In genomic region chr2:132169150-132169549, GRCm38 (mm10) we compare ENCODE assay signal across 16 mouse cellular contexts. TPM values are rescaled to one million over a fixed set of nuclear protein-coding genes. Genes with fewer than 3 reads are reported as not detected.
DNase-seq lines count a peak whose midpoint lies in the region; ATAC-seq and TF ChIP-seq lines count a peak whose summit lies in the region.
"Had no signal": no experiment of that assay in that cellular context is flagged by ENCODE, and none has a peak within 500 bp of the region (broad histone marks: within the 10 kb centered on the region; RNA-seq: fewer than 3 reads in every experiment).

No protein-coding gene starts in this region.

- no peak for TF ChIP-seq EP300 in lung, postnatal 0 days (IDR thresholded peaks at IDR 0.05)

- 75% methylated on average over 7 of the region's 7 CpGs for WGBS in lung, postnatal 0 days
- 70% methylated on average over 7 of the region's 7 CpGs for WGBS in lung, adult 2 months
- 79% methylated on average over 7 of the region's 7 CpGs for WGBS in kidney, embryonic 16.5 days

- H3K36me3 ChIP-seq in lung, postnatal 0 days (ENCODE audit: insufficient read depth, low read length), result no peaks in the 10 kb centered on the region
- H3K36me3 ChIP-seq in splenic B cell, adult 2 months (ENCODE audit: control insufficient read depth, insufficient read depth, low read length, poor library complexity, severe bottlenecking), result no peaks in the 10 kb centered on the region
- H3K36me3 ChIP-seq in kidney, embryonic 16.5 days (ENCODE audit: insufficient read depth, low read length), result no peaks in the 10 kb centered on the region
- H3K36me3 ChIP-seq: embryonic facial prominence, embryonic 10.5 days; forebrain, embryonic 12.5 days had no signal

- DNase-seq in lung, postnatal 0 days (ENCODE audit: low spot score), result peak; percentile 14
- no peak for DNase-seq in lung, adult 2 months
- peak; percentile 36 for DNase-seq in adrenal gland, postnatal 14 days
- DNase-seq in splenic B cell, adult 2 months (ENCODE audit: low read depth, low spot score), result peak; percentile 34
- DNase-seq in right cerebral cortex, adult 2 months (ENCODE audit: low spot score in 2 of 2), result no peak
- DNase-seq: cerebellum, adult 2 months; gastrocnemius, postnatal 25 days; kidney, adult 11 months; midbrain, embryonic 14.5 days; thymus, postnatal 4 days had no signal

- H3K9me3 ChIP-seq in lung, postnatal 0 days (ENCODE audit: low read length), result no peaks in the 10 kb centered on the region
- no peaks in the 10 kb centered on the region for H3K9me3 ChIP-seq in kidney, embryonic 16.5 days (ENCODE audit: low read length)
- H3K9me3 ChIP-seq: embryonic facial prominence, embryonic 10.5 days; forebrain, embryonic 12.5 days had no signal

- H3K27me3 ChIP-seq in lung, postnatal 0 days (replicated peaks; ENCODE audit: insufficient read depth, low read length), result no peaks in the 10 kb centered on the region
- no peaks in the 10 kb centered on the region for H3K27me3 ChIP-seq in splenic B cell, adult 2 months (ENCODE audit: control insufficient read depth, insufficient read depth, low read length, poor library complexity, severe bottlenecking)
- H3K27me3 ChIP-seq in kidney, embryonic 16.5 days (ENCODE audit: insufficient read depth, low read length), result no peaks in the 10 kb centered on the region
- H3K27me3 ChIP-seq: forebrain, embryonic 12.5 days had no signal

- no peak for TF ChIP-seq CTCF in lung, postnatal 0 days (IDR thresholded peaks at IDR 0.05)
- no peak for TF ChIP-seq CTCF in lung, adult 2 months (IDR thresholded peaks at IDR 0.05; ENCODE audit: insufficient read depth, low read length)

- H3K4me3 ChIP-seq in lung, postnatal 0 days (ENCODE audit: low read depth, low read length), result no peak overlapping the region
- H3K4me3 ChIP-seq in lung, adult 2 months (replicated peaks; ENCODE audit: extremely low read depth, low read depth, low read length), result no peak overlapping the region
- no peak overlapping the region for H3K4me3 ChIP-seq in kidney, embryonic 16.5 days (ENCODE audit: low read length)
- H3K4me3 ChIP-seq: embryonic facial prominence, embryonic 10.5 days; forebrain, embryonic 12.5 days; myocyte had no signal

- no peak for ATAC-seq in lung, postnatal 0 days
- peak; percentile 99 for ATAC-seq in granulocyte monocyte progenitor cell, adult 5-6 weeks (replicated peaks; ENCODE audit: poor library complexity, severe bottlenecking)
- ATAC-seq in kidney, embryonic 16.5 days (ENCODE audit: low FRiP score, low TSS enrichment), result no peak

- H3K27ac ChIP-seq in lung, postnatal 0 days (ENCODE audit: low read length), result no peak overlapping the region
- H3K27ac ChIP-seq in kidney, embryonic 16.5 days (ENCODE audit: low read length), result no peak overlapping the region
- H3K27ac ChIP-seq: embryonic facial prominence, embryonic 10.5 days; forebrain, embryonic 12.5 days; kidney, postnatal 0 days had no signal

- H3K4me1 ChIP-seq in lung, postnatal 0 days (ENCODE audit: insufficient read depth, low read depth, low read length), result no peaks in the 10 kb centered on the region
- H3K4me1 ChIP-seq in lung, adult 2 months (ENCODE audit: control insufficient read depth, insufficient read depth, low read length), result no peaks in the 10 kb centered on the region
- H3K4me1 ChIP-seq in kidney, embryonic 16.5 days (ENCODE audit: insufficient read depth, low read length), result no peaks in the 10 kb centered on the region
- H3K4me1 ChIP-seq: embryonic facial prominence, embryonic 10.5 days; forebrain, embryonic 12.5 days had no signal

- no peak overlapping the region for H3K4me2 ChIP-seq in lung, postnatal 0 days (replicated peaks; ENCODE audit: low read depth, low read length)
- H3K4me2 ChIP-seq in kidney, embryonic 16.5 days (replicated peaks; ENCODE audit: low read depth, low read length), result no peak overlapping the region
- H3K4me2 ChIP-seq: forebrain, embryonic 12.5 days had no signal

- no peak overlapping the region for H3K9ac ChIP-seq in lung, postnatal 0 days (replicated peaks; ENCODE audit: low read depth)
- no peak overlapping the region for H3K9ac ChIP-seq in kidney, embryonic 16.5 days (replicated peaks; ENCODE audit: low read length)
- H3K9ac ChIP-seq: forebrain, embryonic 12.5 days had no signal

- TF ChIP-seq POLR2A in lung, adult 2 months (IDR thresholded peaks at IDR 0.05; ENCODE audit: borderline replicate concordance, extremely low read depth, low read depth, low read length), result no peak

RNA-seq across cellular contexts. Expression of gene Slc23a2, which starts 24.2 kb away (rescaled TPM):
- polyA plus RNA-seq in lung, postnatal 0 days (2015; fragmentation: Nextera tagmentation; extraction: Ambion mirVana), result 26.6 and 35.8 TPM in 2 replicates
- 82.2 and 83.1 TPM in 2 replicates for polyA plus RNA-seq in lung, adult 2 months (2012; rRNA removed)
- total RNA-seq in adrenal gland, postnatal 14 days (2021), result 82.8 and 109 TPM in 2 replicates
- total RNA-seq in granulocyte monocyte progenitor cell, adult 5-6 weeks (2014; fragmentation: Nextera tagmentation), result 4.5 and 12.5 TPM in 2 replicates
- 5.6 and 17.1 TPM in 2 replicates for total RNA-seq in granulocyte monocyte progenitor cell, adult 5-6 weeks (2017)
- 15.2 and 17.7 TPM in 2 replicates for polyA plus RNA-seq in kidney, embryonic 16.5 days (2015; fragmentation: Nextera tagmentation; extraction: Ambion mirVana)

Comparison
In these comparisons a context has a peak if more than half of its experiments do, and no peak if none do; other contexts are left out.
1. DNase-seq: peak in lung, postnatal 0 days (single experiment), adrenal gland, postnatal 14 days (single experiment) and splenic B cell, adult 2 months (single experiment); none in lung, adult 2 months (single experiment) and right cerebral cortex, adult 2 months (0 of 2).